Mouse (Mus musculus): ENCODE results near the gene Sgpp2. TPM values are rescaled to one million over a fixed set of nuclear protein-coding genes. Genes with fewer than 3 reads are reported as not detected.
A peak's percentile ranks its signal among the peaks of the same experiment; 100 is the strongest.

Gene Sgpp2
- polyA plus RNA-seq, 1 experiment: 88.3 TPM

- DNase-seq: peak; percentile 87 to 92
- Histone ChIP-seq H3K4me1 (ENCODE audit: control insufficient read depth, insufficient read depth, low read length) (no peaks in the 10 kb centered on the region; the same call in 1 of the 2 replicates), H3K27ac (ENCODE audit: insufficient read depth, low read length) (peak overlapping the region; percentile 96), H3K4me3 (replicated peaks; ENCODE audit: insufficient read depth, low read depth, low read length) (peak overlapping the region; percentile 80), H3K27me3 (ENCODE audit: control insufficient read depth, insufficient read depth, low read length) (no peaks in the 10 kb centered on the region)
- WGBS: under 1% methylated on average over 17 of the region's 17 CpGs
- TF ChIP-seq POLR2A (IDR thresholded peaks at IDR 0.05; ENCODE audit: borderline replicate concordance, insufficient read depth, low read length): peak; percentile 65; the same call in 1 of the 2 replicates
- no peak for TF ChIP-seq CTCF (IDR thresholded peaks at IDR 0.05; ENCODE audit: borderline replicate concordance, insufficient read depth, low read depth, low read length)
Measured at GRCm38 (mm10) chr1:78310861-78311341, 756 bp downstream of the Sgpp2 start.

GRCm38 (mm10) chr1:78311482-78311881 lies 1.3 kb downstream of the Sgpp2 start:
- Histone ChIP-seq H3K4me1 (ENCODE audit: control insufficient read depth, insufficient read depth, low read length) (no peaks in the 10 kb centered on the region; the same call in 1 of the 2 replicates), H3K27me3 (ENCODE audit: control insufficient read depth, insufficient read depth, low read length) (no peaks in the 10 kb centered on the region), H3K27ac (ENCODE audit: insufficient read depth, low read length) (peak overlapping the region; percentile 64; the same call in 1 of the 2 replicates), H3K4me3 (replicated peaks; ENCODE audit: insufficient read depth, low read depth, low read length) (peak overlapping the region; percentile 80)
- TF ChIP-seq CTCF (IDR thresholded peaks at IDR 0.05; ENCODE audit: borderline replicate concordance, insufficient read depth, low read depth, low read length) (no peak), POLR2A (IDR thresholded peaks at IDR 0.05; ENCODE audit: borderline replicate concordance, insufficient read depth, low read length) (no peak)
- 2% methylated on average over 7 of the region's 7 CpGs for WGBS
- peak; percentile 58 to 68 for DNase-seq

DNA sequence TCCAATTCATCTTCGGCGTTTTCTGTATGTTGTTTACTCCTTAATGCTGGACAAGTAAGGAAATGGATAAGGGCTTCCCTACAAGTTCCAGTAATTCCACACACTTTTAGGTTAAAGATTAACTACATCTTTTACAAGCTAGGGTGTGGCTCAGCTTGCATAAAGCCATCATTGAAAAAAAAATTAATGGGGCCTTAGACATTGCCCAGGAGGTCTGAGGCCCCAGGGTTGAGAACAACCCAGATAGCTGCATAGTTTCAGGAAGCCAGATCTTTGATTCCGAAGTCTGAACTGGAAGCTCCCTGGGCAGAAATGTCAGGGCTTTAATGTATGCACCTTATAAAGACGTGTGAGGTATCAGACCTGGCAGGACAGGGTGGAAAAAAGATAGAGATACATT lies 2.8 kb downstream of the Sgpp2 start:
- 80% methylated on average over 4 of the region's 4 CpGs for WGBS
- no peaks in the 10 kb centered on the region for H3K27me3 ChIP-seq (ENCODE audit: control insufficient read depth, insufficient read depth, low read length)
- H3K4me1 ChIP-seq (ENCODE audit: control insufficient read depth, insufficient read depth, low read length): peaks cover 1% of the 10 kb centered on the region
- H3K27ac ChIP-seq (ENCODE audit: insufficient read depth, low read length): no peak overlapping the region
- no peak overlapping the region for H3K4me3 ChIP-seq (replicated peaks; ENCODE audit: insufficient read depth, low read depth, low read length)
- TF ChIP-seq CTCF (IDR thresholded peaks at IDR 0.05; ENCODE audit: borderline replicate concordance, insufficient read depth, low read depth, low read length) (no peak), POLR2A (IDR thresholded peaks at IDR 0.05; ENCODE audit: borderline replicate concordance, insufficient read depth, low read length) (no peak)
- DNase-seq: no peak

DNA sequence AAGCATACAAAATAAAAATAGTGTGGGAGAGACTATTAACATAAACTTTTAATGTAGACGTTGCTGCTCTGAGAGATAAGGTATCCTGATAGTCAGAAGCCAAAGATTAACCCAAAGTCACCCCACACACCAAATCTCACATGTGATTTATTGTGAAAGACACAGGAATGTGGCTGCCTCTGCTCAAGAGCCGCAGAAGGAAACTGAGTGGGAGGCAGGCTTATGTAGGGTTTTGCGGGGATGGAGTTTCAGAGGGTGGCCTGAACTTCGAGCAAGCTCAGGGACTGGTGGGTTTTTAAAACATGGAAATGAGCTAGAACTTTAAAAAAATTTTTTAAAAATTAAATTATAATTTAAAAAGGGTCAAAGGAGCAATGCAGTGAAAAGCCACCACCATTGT lies 3.8 kb downstream of the Sgpp2 start:
- H3K4me3 ChIP-seq (replicated peaks; ENCODE audit: insufficient read depth, low read depth, low read length): no peak overlapping the region

GRCm38 (mm10) chr1:78318089-78318760 lies 8.1 kb downstream of the Sgpp2 start:
- peak overlapping the region; percentile 61; the same call in 1 of the 2 replicates for H3K27ac ChIP-seq (ENCODE audit: insufficient read depth, low read length)
- 27% methylated on average over 13 of the region's 13 CpGs for WGBS
- peaks cover 15% of the 10 kb centered on the region for H3K4me1 ChIP-seq (ENCODE audit: control insufficient read depth, insufficient read depth, low read length)
- H3K4me3 ChIP-seq (replicated peaks; ENCODE audit: insufficient read depth, low read depth, low read length): peak overlapping the region; percentile 11
- peak; percentile 49 to 68 for DNase-seq
- TF ChIP-seq POLR2A (IDR thresholded peaks at IDR 0.05; ENCODE audit: borderline replicate concordance, insufficient read depth, low read length) (no peak), CTCF (IDR thresholded peaks at IDR 0.05; ENCODE audit: borderline replicate concordance, insufficient read depth, low read depth, low read length) (no peak)
- no peaks in the 10 kb centered on the region for H3K27me3 ChIP-seq (ENCODE audit: control insufficient read depth, insufficient read depth, low read length)

More for the DNA sequence above, 3.8 kb downstream of the Sgpp2 start:
- H3K4me1 ChIP-seq (ENCODE audit: control insufficient read depth, insufficient read depth, low read length): peaks cover 8% of the 10 kb centered on the region
- DNase-seq: no peak
- H3K27ac ChIP-seq (ENCODE audit: insufficient read depth, low read length): no peak overlapping the region
- WGBS: 92% methylated on average over 4 of the region's 4 CpGs
- H3K27me3 ChIP-seq (ENCODE audit: control insufficient read depth, insufficient read depth, low read length): no peaks in the 10 kb centered on the region
- no peak for TF ChIP-seq POLR2A (IDR thresholded peaks at IDR 0.05; ENCODE audit: borderline replicate concordance, insufficient read depth, low read length)
- TF ChIP-seq CTCF (IDR thresholded peaks at IDR 0.05; ENCODE audit: borderline replicate concordance, insufficient read depth, low read depth, low read length): no peak

DNA sequence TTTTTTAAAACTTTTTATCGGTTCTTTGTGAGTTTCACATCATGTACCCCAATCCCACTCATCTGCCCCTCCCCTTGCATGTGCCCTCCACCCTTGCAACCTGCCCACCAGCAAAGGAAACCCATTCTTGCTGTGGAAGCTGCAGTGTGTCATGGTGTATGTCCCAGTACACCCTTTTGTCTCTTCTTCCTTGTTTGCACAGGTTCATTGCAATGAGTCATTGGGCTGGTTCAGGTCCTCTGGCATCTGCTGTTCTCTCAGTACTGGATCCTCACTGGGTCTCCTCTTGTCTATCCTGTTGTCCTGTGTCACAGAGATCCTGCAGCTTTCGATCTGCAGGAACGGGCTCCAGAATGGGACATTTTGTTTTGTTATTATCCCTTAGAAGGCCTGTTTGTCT lies 10.1 kb downstream of the Sgpp2 start:
- WGBS: 80% methylated on average over 3 of the region's 3 CpGs
- H3K27ac ChIP-seq (ENCODE audit: insufficient read depth, low read length): no peak overlapping the region
- H3K27me3 ChIP-seq (ENCODE audit: control insufficient read depth, insufficient read depth, low read length): no peaks in the 10 kb centered on the region
- TF ChIP-seq CTCF (IDR thresholded peaks at IDR 0.05; ENCODE audit: borderline replicate concordance, insufficient read depth, low read depth, low read length) (no peak), POLR2A (IDR thresholded peaks at IDR 0.05; ENCODE audit: borderline replicate concordance, insufficient read depth, low read length) (no peak)
- peaks cover 20% of the 10 kb centered on the region for H3K4me1 ChIP-seq (ENCODE audit: control insufficient read depth, insufficient read depth, low read length)
- no peak overlapping the region for H3K4me3 ChIP-seq (replicated peaks; ENCODE audit: insufficient read depth, low read depth, low read length)
- DNase-seq: no peak

- H3K4me1 ChIP-seq (ENCODE audit: control insufficient read depth, insufficient read depth, low read length): peaks cover 22% of the 10 kb centered on the region
- 60% methylated on average over 7 of the region's 7 CpGs for WGBS
- no peak overlapping the region for H3K27ac ChIP-seq (ENCODE audit: insufficient read depth, low read length)
- DNase-seq: no peak
- no peak overlapping the region for H3K4me3 ChIP-seq (replicated peaks; ENCODE audit: insufficient read depth, low read depth, low read length)
- TF ChIP-seq CTCF (IDR thresholded peaks at IDR 0.05; ENCODE audit: borderline replicate concordance, insufficient read depth, low read depth, low read length) (no peak), POLR2A (IDR thresholded peaks at IDR 0.05; ENCODE audit: borderline replicate concordance, insufficient read depth, low read length) (no peak)
- H3K27me3 ChIP-seq (ENCODE audit: control insufficient read depth, insufficient read depth, low read length): no peaks in the 10 kb centered on the region
Measured at GRCm38 (mm10) chr1:78322098-78322778, 12.1 kb downstream of the Sgpp2 start.
